Mouse (Mus musculus): ENCODE measurements at regions not wholly inside any gene's neighbourhood (a gene's known extent, or its start where the extent isn't known, plus 50 kb on each side); places are given as distances from the start of the nearest gene placed in this dataset.
A peak's percentile ranks its signal among the peaks of the same experiment; 100 is the strongest.

DNA sequence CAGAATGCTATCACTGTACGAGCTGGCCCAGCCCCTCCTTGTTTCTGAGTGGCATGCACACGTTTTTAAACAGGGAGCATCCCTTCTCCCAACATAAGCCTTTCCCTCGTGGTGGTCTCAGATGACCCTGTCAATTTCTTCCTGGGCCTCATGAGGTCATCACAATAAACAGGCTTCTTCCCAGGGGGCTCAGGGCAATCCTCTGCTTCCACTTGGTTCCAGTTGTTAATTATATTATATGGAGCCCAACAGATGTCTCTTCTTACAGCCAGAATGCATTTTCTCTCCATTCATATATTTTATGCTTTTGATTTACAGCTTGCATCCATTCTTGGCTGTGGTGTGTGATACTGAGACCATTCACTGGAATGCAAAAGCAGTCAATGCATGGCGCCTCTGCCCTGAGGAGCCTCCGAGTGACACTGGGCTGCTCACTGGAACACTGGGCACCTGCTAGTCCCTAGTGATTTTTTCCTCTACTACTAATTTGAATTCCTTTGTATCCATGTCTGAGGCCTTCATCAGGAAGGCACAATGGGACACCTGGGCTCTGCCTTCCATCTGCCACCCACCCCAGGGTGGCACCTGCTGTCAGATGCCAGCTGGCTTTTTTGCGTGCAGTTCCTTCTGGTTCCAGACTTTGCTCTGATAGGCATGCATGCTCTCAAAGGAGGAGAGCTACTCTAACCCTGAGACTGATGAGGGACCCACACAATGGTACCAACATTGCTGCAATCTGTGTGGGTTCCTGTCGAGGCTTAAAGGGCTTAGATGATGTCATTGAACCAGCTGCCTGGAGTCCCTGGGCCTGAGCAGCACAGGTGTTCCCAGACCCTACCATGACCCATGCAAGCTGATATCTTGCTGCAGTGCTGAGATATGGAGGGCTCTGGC is 528.8 kb upstream of the Mgmt start:
- no peak for DNase-seq (ENCODE audit: inconsistent ontology term)

DNA sequence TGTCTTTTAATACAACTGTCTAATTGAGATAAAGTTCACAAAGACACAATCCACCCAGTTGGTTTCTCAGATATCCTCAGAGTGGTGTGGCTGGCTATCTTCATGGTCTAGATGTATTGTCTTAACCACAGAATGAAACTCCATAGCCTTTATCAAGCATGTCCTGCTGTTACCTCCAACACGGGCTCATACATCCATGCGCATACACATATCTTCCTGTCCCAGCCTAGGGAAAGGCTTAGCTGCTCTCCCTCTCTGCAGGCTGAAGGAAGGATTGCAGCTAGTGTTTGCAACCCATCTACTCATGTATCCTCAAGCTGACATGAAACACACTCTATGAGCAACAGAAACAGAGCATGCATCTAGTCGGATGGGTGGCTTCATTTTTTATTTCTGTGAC is 517.2 kb upstream of the Mgmt start:
- no peak for DNase-seq (ENCODE audit: inconsistent ontology term)

DNA sequence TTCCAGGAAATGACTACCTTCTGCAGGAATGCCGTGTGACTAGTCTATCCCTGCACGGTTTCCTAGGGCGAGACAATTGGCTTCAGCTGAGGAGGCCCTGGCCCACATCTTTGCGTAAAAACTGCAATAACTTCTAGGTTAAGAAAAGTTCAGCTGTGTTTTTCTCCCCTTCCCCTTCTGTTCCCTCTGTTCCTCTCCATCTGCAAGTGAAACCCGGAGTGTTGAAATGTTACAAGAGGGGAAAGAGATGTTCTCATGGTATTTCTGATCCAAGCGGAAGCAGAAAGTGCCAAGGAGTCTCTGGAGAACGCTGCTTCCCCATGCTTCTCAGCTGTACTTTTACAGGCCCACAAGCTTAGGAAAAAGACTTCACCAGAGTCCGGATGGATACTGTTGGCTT is 516.7 kb upstream of the Mgmt start:
- no peak for DNase-seq (ENCODE audit: inconsistent ontology term)

DNA sequence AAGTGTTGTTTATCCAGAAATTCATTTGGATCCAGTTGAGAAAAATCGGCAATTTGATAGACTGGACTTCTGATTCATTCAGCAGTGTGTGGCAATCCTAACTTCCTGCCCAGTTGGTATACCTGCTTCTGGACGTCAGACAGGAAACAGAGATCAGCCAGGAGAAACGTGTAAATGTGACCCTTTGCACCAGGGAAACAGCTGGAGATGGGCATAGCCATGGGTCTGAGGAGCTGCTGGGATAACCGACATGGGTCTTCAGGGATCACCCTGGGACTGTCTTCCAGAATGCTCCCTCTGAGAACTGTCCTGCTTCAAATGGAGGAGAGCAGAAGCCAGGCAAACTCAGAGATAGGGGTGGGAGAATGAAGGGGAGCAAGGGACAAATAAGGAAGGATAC is 516.1 kb upstream of the Mgmt start:
- DNase-seq (ENCODE audit: inconsistent ontology term): no peak

DNA sequence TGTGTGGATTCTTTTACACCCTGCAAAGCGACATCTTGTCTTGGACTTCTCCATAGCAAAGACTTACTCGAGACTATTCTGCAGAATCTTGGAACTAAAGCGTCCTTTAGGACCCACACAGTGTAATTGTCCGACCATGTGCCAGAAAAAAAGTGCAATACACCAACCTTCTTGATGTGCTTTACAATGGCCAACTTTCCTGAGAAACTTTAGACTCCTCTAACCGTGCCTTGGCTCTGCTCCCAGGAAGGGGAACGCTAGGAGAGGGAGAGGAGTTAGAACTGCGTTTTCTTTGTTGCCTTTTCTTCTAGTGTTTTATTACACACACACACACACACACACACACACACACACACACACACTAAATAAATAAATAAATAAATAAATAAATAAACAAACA is 515.1 kb upstream of the Mgmt start:
- DNase-seq (ENCODE audit: inconsistent ontology term): no peak

DNA sequence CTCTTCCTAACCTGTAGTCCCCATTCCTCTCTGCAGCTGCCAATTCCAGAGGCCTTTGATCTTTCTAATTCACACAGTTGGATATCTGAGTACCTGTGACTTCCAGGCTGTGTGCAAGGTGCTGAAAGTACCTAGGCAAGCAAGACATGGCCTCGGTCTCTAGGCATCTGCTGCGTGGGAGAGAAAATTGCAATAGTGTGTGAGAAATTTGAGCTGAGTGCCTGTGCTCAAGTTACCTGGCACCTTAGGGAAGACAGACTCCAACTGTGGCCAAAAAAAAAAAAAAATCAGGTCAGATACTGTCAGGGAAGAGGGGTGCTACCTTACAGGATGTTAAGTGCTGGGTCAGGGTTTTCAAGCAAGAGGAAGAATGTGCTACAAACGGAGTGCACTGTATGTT is 514.7 kb upstream of the Mgmt start:
- DNase-seq (ENCODE audit: inconsistent ontology term): no peak

DNA sequence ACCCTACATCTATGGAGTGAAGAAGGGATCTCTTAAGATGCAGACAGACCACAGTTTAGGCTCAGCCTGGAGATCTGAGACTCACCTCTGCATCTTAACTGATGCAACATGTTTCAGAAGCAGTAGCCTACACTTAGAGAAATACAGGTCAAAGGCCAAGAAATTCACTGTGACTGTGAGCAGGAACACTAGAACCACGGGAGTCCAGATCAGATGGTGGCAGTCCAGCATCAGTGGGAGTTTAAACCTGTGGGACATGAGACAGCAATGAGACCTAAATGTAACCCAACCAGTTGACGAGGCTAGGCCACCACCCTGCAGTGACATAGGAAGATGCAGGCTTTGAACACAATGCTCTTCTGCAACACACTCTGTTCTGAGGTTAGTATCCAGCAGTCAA is 511.1 kb upstream of the Mgmt start:
- DNase-seq (ENCODE audit: inconsistent ontology term): no peak

DNA sequence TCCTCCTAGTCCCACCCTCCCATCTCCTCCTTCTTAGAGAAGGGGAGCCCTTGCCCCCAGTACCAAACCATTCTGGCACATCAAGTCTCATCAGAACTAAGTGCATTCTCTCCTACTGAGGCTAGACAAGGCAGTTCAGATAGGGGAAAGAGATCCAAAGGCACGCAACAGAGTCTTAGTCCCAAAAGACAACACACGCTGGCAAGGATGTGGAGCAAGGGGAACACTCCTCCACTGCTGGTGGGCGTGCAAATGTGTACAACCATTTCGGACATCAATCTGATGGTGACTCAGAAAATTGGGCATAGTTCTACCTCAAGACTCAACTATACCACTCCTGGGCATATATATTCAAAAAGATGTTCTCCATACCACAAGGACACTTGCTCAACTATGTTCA is 506.7 kb upstream of the Mgmt start:
- DNase-seq (ENCODE audit: inconsistent ontology term): no peak

DNA sequence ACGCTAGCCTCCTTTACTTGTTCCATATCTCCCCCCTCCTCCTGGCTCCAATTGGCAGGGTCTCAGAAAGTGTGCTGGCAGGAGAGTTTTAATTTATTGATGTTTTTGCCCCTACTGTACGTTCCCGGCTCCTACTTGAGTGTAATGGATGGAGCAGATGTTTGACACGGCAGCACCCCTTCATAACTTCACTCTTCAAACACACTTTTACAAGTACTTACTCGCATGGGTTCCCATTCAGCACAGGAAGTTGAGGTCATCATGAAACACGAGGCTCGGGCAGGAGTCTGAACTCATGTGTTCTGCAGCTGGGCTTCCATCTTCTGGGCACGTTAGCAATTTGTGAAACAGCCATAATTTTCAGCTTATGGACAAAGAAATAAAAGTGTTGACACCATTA is 504.3 kb upstream of the Mgmt start:
- no peak for DNase-seq (ENCODE audit: inconsistent ontology term)

DNA sequence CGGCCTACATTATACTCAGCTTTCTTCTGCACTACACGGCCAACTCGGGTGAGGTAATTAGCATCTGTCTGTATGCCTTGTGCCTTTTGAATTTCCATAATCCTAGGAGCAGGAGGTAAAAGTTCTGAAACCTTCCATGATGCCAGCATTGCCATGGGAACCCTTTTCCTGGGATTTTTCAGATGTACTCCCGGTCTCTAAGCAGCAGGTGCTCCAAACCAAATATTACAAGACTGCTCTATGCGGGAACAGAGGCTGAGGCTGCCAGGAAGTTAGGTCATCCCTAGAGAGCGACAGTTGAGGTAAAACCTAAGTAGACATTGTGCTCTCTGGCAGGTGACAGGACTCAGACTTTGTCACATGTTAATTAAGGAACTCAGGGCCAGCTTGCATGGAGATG is 501.0 kb upstream of the Mgmt start:
- DNase-seq (ENCODE audit: inconsistent ontology term): no peak

DNA sequence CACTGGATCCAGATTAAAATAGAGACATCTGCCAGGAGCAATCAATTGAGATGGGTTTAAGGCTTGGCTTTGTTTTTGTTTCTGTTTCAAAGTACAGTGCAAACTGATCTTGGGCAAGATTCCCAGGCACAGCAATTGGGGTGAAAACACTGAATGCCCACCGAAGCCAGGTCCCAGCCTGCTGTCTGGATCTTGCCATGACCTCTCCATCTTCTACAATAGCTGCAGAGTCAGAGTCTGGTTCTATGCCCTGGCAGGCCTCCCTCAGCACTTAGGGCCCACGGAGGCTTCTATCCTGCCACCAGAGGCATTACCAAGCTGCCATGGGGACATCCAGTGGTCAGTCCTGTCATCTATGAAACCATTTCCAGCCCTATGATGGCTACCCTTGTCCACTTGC is 498.6 kb upstream of the Mgmt start:
- peak; percentile 61 for DNase-seq (ENCODE audit: inconsistent ontology term)

DNA sequence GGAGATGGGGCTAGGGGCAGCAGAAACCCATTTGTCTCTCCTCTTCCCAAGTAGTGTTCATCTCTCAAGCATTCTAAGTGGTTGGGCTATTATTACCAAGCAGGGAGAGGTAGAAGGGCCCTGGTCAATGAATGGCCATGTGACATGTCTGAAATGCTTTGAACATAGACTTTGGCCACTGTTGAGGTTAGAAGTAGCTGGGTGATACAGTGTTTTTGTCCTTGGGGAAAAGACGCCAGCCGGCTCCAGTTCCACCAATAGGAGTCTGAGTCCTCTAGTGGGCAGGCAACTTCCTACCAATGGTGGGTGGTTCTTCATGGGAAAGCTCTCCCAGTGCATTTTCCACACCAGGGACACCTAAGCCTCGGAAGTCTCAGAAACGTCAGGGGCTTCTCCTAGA is 497.3 kb upstream of the Mgmt start:
- DNase-seq (ENCODE audit: inconsistent ontology term): no peak

DNA sequence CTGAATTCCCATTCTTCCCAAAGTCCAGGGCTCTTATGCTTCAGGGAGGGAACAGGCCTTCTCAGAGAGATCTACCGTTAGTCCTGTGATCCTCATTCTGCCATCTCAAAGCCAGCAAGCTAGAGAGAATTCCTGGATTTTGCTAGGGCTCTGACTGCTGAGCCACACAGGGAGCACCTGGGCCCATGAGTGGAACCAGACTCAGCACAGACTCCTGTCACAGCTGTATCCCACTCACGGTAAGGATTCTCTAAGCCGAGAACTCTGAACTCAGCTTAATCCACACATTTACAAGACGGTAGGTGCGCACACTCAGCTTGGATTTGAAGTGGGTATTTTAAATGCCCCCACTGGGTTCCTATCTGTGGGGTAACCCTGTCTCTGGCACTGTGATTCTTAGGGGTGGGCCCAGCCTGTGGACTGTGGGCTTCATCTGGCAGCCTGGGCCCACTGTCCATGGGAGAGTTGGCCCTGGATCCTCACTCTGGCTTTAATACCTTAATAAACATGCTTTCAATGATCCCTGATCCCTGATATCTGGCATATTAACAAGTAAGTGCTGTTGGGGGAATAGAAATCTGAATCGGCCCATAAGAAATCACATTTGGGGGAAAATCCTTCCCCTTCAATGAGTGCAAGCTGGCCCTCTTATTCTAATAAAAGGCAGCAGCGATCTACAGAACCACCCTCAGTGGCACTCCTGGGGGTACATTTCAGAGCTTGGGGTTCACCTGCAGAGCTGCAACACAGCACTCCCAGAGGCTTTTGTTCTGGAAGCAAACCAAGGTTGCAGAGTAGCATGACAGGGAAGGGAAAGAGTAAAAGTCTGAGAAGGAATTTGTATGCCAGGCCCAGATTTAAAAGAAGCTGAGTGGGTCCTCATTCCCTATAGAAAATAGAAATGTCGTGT is 491.5 kb upstream of the Mgmt start:
- DNase-seq (ENCODE audit: inconsistent ontology term): no peak

DNA sequence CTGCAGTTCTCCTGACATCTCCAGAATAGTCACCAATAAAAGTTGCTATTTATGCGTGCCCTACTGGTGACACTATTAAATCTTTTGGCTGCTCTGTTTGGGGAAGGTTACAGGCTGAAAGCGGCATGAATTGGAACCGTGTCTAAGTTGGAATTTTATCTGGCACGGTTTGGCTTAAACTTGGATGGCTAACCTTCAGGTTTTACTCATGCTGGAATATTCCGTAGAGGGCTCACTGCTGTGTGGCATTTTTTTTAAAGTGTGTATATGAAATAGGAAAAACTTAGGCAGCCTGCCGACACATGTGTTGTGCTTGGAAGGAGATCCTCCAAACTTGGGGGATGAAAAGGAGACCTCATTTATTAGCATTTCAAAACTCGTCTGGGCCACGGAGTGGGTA is 489.0 kb upstream of the Mgmt start:
- no peak for DNase-seq (ENCODE audit: inconsistent ontology term)

DNA sequence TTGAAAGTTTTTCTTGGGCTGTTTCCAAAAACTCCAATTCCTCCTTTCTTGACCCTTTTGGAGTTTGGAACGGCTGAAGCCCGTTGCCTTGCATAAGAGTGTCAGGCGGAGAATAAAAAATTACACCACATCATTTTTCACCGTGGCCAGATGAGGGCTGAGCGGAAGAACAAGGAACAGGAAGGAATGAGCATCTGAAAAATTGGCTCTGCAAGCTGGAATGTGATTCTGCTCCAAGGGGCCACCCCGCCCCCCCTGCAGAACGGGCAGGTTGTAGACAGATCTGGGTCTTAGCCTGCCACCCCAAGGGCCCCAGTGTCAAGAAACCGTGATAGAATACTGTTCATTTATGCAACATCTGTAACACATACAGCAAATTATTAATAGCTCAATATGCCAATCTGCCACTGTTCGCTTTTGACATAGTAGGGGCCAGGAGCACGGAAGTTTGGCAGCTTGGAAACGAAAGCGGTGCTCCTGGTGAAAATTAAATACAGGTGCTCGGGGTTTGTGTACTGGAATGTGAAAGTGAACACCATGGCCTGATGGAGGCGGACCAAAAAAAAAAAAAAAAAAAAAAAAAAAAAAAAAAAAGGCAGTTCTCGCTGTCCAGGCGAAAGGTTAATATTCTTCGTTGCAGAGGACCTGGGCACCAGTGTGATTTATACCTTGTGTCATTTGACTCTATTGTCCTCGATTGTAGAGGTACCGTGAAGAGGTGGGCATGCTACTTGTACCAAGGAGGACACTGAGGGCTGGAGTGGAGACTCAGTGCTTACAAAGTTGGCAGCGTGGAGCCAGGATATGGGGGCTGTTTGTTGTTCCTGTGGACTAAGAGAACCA is 487.9 kb upstream of the Mgmt start:
- DNase-seq (ENCODE audit: inconsistent ontology term): no peak

DNA sequence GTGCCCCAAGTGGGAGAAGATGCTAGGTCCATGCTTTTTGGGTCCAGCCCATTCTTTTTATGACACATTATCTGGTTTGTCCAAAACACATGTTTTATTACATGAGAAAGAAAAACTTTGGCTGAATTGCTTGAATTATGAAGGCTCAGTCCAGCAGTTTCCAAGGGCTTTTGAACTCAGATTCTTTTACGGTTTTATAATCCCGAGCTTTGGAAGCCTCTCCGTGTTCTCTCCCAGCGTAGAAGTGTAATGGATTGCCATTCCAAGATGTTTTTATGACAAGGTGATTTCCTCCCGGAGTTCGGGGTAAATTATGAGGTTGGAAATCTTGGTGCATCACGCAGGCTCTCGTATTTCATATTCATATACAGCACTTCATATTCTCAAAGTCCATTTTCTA is 479.6 kb upstream of the Mgmt start:
- no peak for DNase-seq (ENCODE audit: inconsistent ontology term)

DNA sequence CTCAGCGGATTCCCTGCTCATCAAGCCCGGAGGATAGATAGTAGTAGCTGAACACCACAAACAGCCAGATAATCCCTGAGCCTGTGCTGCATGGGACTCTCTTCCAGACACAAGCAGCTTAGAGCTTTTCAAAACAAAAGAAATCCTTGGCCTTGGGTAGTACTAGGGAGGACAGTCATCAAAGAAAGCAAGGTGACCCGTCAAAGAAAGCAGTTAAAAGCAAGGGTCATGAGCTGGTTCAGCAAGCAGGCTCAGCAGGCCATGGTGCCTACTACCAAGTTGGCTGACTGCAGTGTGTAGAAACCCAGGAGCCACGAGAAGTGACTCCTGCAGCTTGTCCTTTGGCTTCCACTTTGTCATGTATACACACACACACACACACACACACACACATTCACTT is 477.1 kb upstream of the Mgmt start:
- DNase-seq (ENCODE audit: inconsistent ontology term): no peak

DNA sequence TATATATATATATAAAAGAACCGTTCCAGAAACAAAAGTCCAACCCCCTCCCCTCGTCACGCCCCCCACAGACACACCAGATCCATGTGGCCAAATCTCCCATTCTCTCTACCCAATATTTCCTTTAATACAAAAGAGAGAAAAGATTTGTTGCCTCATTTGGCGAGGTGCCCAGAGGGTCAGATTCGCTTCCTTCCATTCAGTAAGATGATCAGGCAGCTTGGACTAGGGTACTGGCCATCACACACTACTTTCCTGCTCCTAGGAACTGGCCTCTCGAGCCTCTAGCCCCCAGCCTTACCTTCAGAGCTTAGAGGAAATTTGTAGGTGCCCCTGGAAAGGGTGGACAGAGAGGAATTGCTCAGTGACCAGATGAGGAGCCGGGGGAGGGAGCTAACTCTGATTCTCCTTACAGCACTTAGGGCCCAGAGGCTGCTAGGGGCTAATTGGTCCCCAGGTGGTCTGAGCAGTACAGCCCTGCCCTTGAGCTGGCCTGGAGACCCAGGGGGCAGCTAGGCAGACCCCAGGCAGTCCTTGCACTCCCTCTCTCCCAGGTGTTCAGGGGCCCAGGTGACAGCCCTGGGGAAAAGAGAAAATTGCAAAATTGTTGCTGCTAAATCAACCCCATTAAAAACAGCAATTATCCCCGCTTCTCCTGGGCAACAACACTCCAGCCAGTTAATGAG is 470.4 kb upstream of the Mgmt start:
- no peak for DNase-seq (ENCODE audit: inconsistent ontology term)

DNA sequence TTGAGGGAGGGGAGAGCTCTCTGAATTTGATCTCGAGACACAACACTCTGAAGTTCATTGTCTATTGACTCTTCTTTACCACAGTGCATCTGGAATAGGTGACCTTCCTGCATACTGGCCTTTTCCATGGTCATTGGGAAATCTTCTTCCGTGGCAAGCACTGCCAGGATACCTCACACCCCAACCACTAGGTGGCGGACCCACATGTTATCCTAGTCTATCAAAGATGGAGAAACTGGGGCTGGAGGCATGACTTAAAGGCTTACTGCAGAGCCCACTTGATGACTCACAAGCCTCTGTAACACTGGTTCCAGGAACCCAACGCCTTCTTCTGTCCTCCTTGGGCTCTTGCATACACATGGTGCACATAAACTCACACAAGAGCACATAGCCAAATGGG is 467.2 kb upstream of the Mgmt start:
- DNase-seq (ENCODE audit: inconsistent ontology term): no peak

DNA sequence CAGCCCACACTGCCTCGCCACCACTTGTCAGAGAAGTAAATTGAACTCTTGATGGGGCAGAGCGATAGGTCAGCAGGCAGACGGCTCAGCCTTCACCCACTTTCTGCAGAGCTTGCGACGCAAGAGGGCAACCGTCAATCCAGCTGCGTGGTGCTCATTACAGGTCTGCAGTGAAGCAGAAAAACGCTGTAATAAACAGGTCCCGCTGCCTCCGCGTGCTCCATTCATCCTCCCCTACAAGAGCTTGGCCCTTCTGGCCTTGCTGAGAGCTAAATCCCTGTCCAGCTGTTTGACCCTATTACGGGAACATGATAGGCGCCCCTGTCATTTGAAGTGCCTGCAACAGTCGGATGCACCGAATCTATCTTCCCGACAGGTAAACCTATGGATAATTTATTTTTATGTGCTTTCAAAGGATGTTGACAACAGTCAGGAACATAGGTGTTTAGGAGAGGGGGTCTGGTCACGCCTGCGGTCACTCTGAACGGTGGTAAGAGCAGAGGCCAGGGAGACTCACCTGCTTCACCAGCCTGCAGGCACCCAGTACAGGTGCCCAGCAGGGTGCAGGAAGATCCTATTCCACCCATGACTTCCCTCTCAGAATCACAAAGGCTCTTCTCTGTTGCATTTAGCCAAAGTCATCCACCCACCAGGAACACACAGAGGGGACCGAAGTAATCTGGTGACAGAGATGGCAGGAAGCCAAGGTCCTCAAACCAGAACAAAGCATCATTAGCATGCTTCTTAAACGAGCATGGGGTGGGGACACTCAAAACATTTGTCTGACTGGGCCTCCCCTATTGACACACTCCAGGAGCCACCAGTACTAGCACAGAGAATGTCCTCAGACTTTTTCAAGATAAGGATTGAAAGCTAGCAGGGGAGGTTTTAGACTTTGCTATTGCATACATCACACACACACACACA is 464.1 kb upstream of the Mgmt start:
- no peak for DNase-seq (ENCODE audit: inconsistent ontology term)
